Mouse (Mus musculus): Measurements from ENCODE around the gene Esyt1.
"Not testable (repeated sequence)": the region's sequence is repeated elsewhere in the genome, so short reads cannot be mapped to it uniquely, and the experiment has no call there.

DNA sequence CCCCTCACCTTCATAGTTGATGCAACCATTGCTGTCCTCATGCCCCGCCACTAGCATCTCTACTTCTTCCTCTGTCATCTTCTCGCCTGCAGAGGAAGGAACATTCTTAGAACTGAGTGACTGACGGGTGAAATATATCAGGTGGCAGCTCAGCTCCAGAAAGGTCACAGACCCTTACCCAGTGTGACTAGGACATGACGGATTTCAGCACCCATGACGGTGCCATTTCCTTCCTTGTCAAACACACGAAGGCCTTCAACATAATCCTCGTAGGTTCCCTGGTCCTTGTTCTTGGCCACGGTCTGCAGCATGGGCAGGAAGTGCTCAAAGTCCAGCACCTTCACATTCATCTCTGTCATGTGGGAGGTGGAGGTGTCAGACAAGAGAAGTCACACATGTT is 33.6 kb downstream of the Esyt1 start:
- TF ChIP-seq CTCF (IDR thresholded peaks at IDR 0.05; ENCODE audit: control insufficient read depth, insufficient read depth, insufficient read length); CEBPB (IDR thresholded peaks at IDR 0.05; ENCODE audit: low read depth); USF1 (IDR thresholded peaks at IDR 0.05; ENCODE audit: low read depth); MAX (IDR thresholded peaks at IDR 0.05); MYOG (IDR thresholded peaks at IDR 0.05; ENCODE audit: control insufficient read depth, extremely low read depth, insufficient read length): not testable (repeated sequence)

Data from C2C12 (cell line).